Mouse (Mus musculus): ENCODE measurements at regions not wholly inside any gene's neighbourhood (a gene's known extent, or its start where the extent isn't known, plus 50 kb on each side); places are given as distances from the start of the nearest gene placed in this dataset.

DNA sequence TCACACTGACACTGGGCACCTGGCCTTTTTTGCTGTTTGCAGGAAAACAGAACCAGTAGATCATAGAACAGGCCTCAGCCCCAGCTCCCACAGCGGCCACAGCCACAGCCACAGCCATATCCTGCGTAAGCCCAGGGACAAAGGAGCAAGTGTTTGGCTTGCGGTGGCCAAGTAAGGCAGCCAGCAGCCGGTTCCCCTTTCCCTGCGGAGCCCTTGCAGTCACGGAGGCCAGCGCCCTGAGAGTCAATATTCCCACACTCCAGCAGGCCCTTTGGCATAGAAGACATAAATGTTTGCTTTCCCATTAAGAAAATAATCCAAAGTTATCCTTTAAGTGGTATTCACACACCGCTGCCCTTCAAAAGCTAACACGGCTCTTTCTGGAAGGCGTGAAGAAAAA lies 62.1 kb downstream of the Sik1 start:
- no peak for TF ChIP-seq POLR2A (IDR thresholded peaks at IDR 0.05; ENCODE audit: insufficient read length, low read depth)
- TF ChIP-seq USF1 (IDR thresholded peaks at IDR 0.05; ENCODE audit: low read depth): no peak
- TF ChIP-seq POLR2AphosphoS2 (IDR thresholded peaks at IDR 0.05; ENCODE audit: insufficient read length, low read depth): no peak
- no peak for TF ChIP-seq CEBPB (IDR thresholded peaks at IDR 0.05; ENCODE audit: insufficient read depth, poor library complexity, severe bottlenecking)
- no peak for TF ChIP-seq MYOD1 (IDR thresholded peaks at IDR 0.05; ENCODE audit: control insufficient read depth in 1 of 3, insufficient read length in 2 of 3, low read depth in 2 of 3)
- TF ChIP-seq MYOG (IDR thresholded peaks at IDR 0.05; ENCODE audit: control insufficient read depth in 1 of 3, insufficient read depth in 1 of 3, insufficient read length in 2 of 3, low read depth in 2 of 3): no peak
- no peak for TF ChIP-seq MAX (IDR thresholded peaks at IDR 0.05; ENCODE audit: low read depth)
- no peak for TF ChIP-seq TCF12 (IDR thresholded peaks at IDR 0.05; ENCODE audit: insufficient read depth, poor library complexity, severe bottlenecking)

Measured in myocyte (in vitro differentiated cells).